Mouse (Mus musculus) CH12.LX (cell line): ENCODE results near the gene Nhsl2. TPM values are rescaled to one million over a fixed set of nuclear protein-coding genes. Genes with fewer than 3 reads are reported as not detected.

ENCODE experiments used
- DNase-seq: peaks from one replicate; pipeline ENCODE4 v3.0.0-alpha.2; 2013; ENCODE audit errors: extremely low read depth
- H3K27ac ChIP-seq: 2 replicates; pipeline ENCODE4 v1.5.1; 2012; ENCODE audit warnings: low read depth, mild to moderate bottlenecking, control low read depth, moderate library complexity; ENCODE audit not compliant: insufficient read depth
- H3K27me3 ChIP-seq: replicated peaks from 2 replicates; pipeline ENCODE3; 2012; ENCODE audit warnings: inconsistent platforms
- H3K36me3 ChIP-seq, 2 experiments: replicated peaks in 1 of 2; 2 replicates each; pipeline versions ENCODE3 to v1.6.1; 2012; ENCODE audit warnings: inconsistent platforms in 1 of 2, low read length in 1 of 2, mild to moderate bottlenecking in 1 of 2, mixed read lengths in 1 of 2, moderate library complexity in 1 of 2; ENCODE audit not compliant: control insufficient read depth in 1 of 2, insufficient read depth in 1 of 2
- H3K4me1 ChIP-seq, 2 experiments: 2 replicates each; pipeline ENCODE4 v1.6.1; 2012; ENCODE audit warnings: inconsistent platforms in 1 of 2, moderate library complexity in 1 of 2; ENCODE audit not compliant: insufficient read depth in 2 of 2, control insufficient read depth in 1 of 2
- H3K4me2 ChIP-seq: 2 replicates; pipeline ENCODE4 v1.6.1; 2012; ENCODE audit warnings: low read depth, mild to moderate bottlenecking, control low read depth; ENCODE audit not compliant: poor library complexity, insufficient read depth, severe bottlenecking
- H3K4me3 ChIP-seq, 3 experiments: fragments of 150-350 bp in 1 of 3; sonication (generic) in 1 of 3; replicated peaks in 1 of 3; 2 replicates each; pipeline versions ENCODE3 to v1.5.1; 2011 to 2012; ENCODE audit warnings: low read depth in 2 of 3, low read length in 2 of 3, mild to moderate bottlenecking in 2 of 3, moderate library complexity in 2 of 3, control low read depth in 1 of 3, improper control_type of control experiment in 1 of 3, inconsistent platforms in 1 of 3, mixed read lengths in 1 of 3; ENCODE audit not compliant: poor library complexity in 1 of 3
- H3K79me2 ChIP-seq: replicated peaks from 2 replicates; pipeline ENCODE4 v1.6.1; 2012; ENCODE audit warnings: mild to moderate bottlenecking, moderate library complexity; ENCODE audit not compliant: control insufficient read depth, poor library complexity, insufficient read depth, severe bottlenecking; ENCODE audit errors: extremely low read depth
- H3K9ac ChIP-seq: 2 replicates; pipeline ENCODE4 v1.6.1; 2012; ENCODE audit warnings: low read depth, mild to moderate bottlenecking, control low read depth, moderate library complexity; ENCODE audit not compliant: insufficient read depth
- H3K9me3 ChIP-seq: replicated peaks from 2 replicates; pipeline ENCODE3; 2012; ENCODE audit warnings: low read length, inconsistent platforms, mixed read lengths
- CTCF ChIP-seq, 2 experiments: IDR thresholded peaks in 1 of 2; conservative IDR thresholded peaks in 1 of 2; 2 replicates each; pipeline ENCODE4 v1.5.1; 2011 to 2012; ENCODE audit warnings: low read depth in 2 of 2, low read length in 2 of 2, improper control_type of control experiment in 1 of 2, inconsistent platforms in 1 of 2, mild to moderate bottlenecking in 1 of 2, moderate library complexity in 1 of 2
- E2F4 ChIP-seq: IDR thresholded peaks from 2 replicates; pipeline ENCODE4 v1.6.1; 2011; ENCODE audit warnings: low read depth, low read length, improper control_type of control experiment; ENCODE audit not compliant: insufficient replicate concordance
- EP300 ChIP-seq: IDR thresholded peaks from 2 replicates; pipeline ENCODE4 v1.6.1; 2011; ENCODE audit warnings: low read length, improper control_type of control experiment
- IRF4 ChIP-seq: IDR thresholded peaks from 2 replicates; pipeline ENCODE4 v1.6.1; 2014; ENCODE audit warnings: low read depth, mild to moderate bottlenecking, inconsistent platforms, low read length, improper control_type of control experiment
- JUND ChIP-seq: conservative IDR thresholded peaks from 2 replicates; pipeline ENCODE4 v1.6.1; 2011; ENCODE audit warnings: low read depth, low read length, improper control_type of control experiment
- KAT2A ChIP-seq: IDR thresholded peaks from 2 replicates; pipeline ENCODE4 v1.6.1; 2012; ENCODE audit warnings: low read length, improper control_type of control experiment, inconsistent platforms; ENCODE audit not compliant: insufficient replicate concordance
- MAFK ChIP-seq: IDR thresholded peaks from 2 replicates; pipeline ENCODE4 v1.6.1; 2011; ENCODE audit warnings: low read length, improper control_type of control experiment; ENCODE audit not compliant: insufficient replicate concordance
- MEF2A ChIP-seq: IDR thresholded peaks from 2 replicates; pipeline ENCODE4 v1.6.1; 2014; ENCODE audit warnings: low read depth, mild to moderate bottlenecking, inconsistent platforms, low read length, improper control_type of control experiment, borderline replicate concordance
- MXI1 ChIP-seq: IDR thresholded peaks from 2 replicates; pipeline ENCODE4 v1.6.1; 2011; ENCODE audit warnings: mild to moderate bottlenecking, low read depth, low read length, improper control_type of control experiment
- MYC ChIP-seq: IDR thresholded peaks from 2 replicates; pipeline ENCODE4 v1.6.1; 2011; ENCODE audit warnings: low read depth, mild to moderate bottlenecking, improper control_type of control experiment, low read length
- NELFE ChIP-seq: IDR thresholded peaks from 2 replicates; pipeline ENCODE4 v1.6.1; 2011; ENCODE audit warnings: low read depth, low read length, improper control_type of control experiment
- NRF1 ChIP-seq: IDR thresholded peaks from 2 replicates; pipeline ENCODE4 v1.6.1; 2014; ENCODE audit warnings: low read depth, mild to moderate bottlenecking, inconsistent platforms, low read length, improper control_type of control experiment, moderate library complexity
- PAX5 ChIP-seq: IDR thresholded peaks from 2 replicates; pipeline ENCODE4 v1.6.1; 2012; ENCODE audit warnings: low read length, inconsistent platforms, mixed read lengths
- POLR2A ChIP-seq: IDR thresholded peaks from 2 replicates; pipeline ENCODE4 v1.6.1; 2011; ENCODE audit warnings: low read depth, mild to moderate bottlenecking, improper control_type of control experiment, low read length
- RAD21 ChIP-seq: IDR thresholded peaks from 2 replicates; pipeline ENCODE4 v1.6.1; 2011; ENCODE audit warnings: low read depth, mild to moderate bottlenecking, low read length, improper control_type of control experiment, moderate library complexity
- RCOR1 ChIP-seq: conservative IDR thresholded peaks from 2 replicates; pipeline ENCODE4 v1.6.1; 2012; ENCODE audit warnings: low read depth, mild to moderate bottlenecking, inconsistent platforms, low read length, improper control_type of control experiment
- SIN3A ChIP-seq: IDR thresholded peaks from 2 replicates; pipeline ENCODE4 v1.6.1; 2012; ENCODE audit warnings: low read length, improper control_type of control experiment, inconsistent platforms
- SMC3 ChIP-seq: IDR thresholded peaks from 2 replicates; pipeline ENCODE4 v1.6.1; 2011; ENCODE audit warnings: low read depth, low read length, improper control_type of control experiment
- TCF12 ChIP-seq: IDR thresholded peaks from 2 replicates; pipeline ENCODE4 v1.6.1; 2014; ENCODE audit warnings: low read depth, mild to moderate bottlenecking, inconsistent platforms, low read length, improper control_type of control experiment
- USF1 ChIP-seq: IDR thresholded peaks from 2 replicates; pipeline ENCODE4 v1.6.1; 2014; ENCODE audit warnings: low read depth, mild to moderate bottlenecking, inconsistent platforms, low read length, improper control_type of control experiment
- USF2 ChIP-seq: conservative IDR thresholded peaks from 2 replicates; pipeline ENCODE4 v1.6.1; 2011; ENCODE audit warnings: low read depth, low read length, improper control_type of control experiment
- ZKSCAN1 ChIP-seq: IDR thresholded peaks from 2 replicates; pipeline ENCODE4 v1.6.1; 2012; ENCODE audit warnings: low read depth, inconsistent platforms, low read length, improper control_type of control experiment, borderline replicate concordance
- ZMIZ1 ChIP-seq: IDR thresholded peaks from 2 replicates; pipeline ENCODE4 v1.6.1; 2012; ENCODE audit warnings: low read depth, mild to moderate bottlenecking, inconsistent platforms, low read length, improper control_type of control experiment
- ZNF384 ChIP-seq: IDR thresholded peaks from 2 replicates; pipeline ENCODE4 v1.6.1; 2012; ENCODE audit warnings: low read depth, low read length, improper control_type of control experiment, inconsistent platforms
- dilution Hi-C: fragments of 300-500 bp; cut with MboI; formaldehyde crosslinking; loops from 2 replicates; pipeline ENCODE4 v1.14.3; 2020; ENCODE audit warnings: low sequenced_read_pairs; ENCODE audit not compliant: extremely low pct_unique_long_range_greater_than_20kb, extremely low pct_ligation_motif_present
- in situ Hi-C: fragments of 300-500 bp; cut with MboI; formaldehyde crosslinking; loops from 3 replicates; pipeline ENCODE4 v1.14.3; 2019; ENCODE audit warnings: low sequenced_read_pairs, low pct_ligation_motif_present, low pct_unique_long_range_greater_than_20kb, mixed read lengths
- polyA plus RNA-seq: library from polyadenylated mRNA; unstranded; fragments of >175 nt; gene quantifications from 2 replicates; pipeline ENCODE4 v1.2.1, GENCODE M21; 2012; ENCODE audit warnings: low read depth; ENCODE audit not compliant: insufficient read length
- total RNA-seq, 2 experiments: library from RNA; depleted of rRNA; stranded (reverse); fragments of 300-350 nt in 1 of 2; fragments of >200 nt in 1 of 2; gene quantifications; 2 replicates each; pipeline ENCODE4 v1.2.3; 2012 to 2014

Nhsl2 gene
- total and polyA plus RNA-seq, 3 experiments: 0.10 to 0.17 TPM; not detected in 1

DNA sequence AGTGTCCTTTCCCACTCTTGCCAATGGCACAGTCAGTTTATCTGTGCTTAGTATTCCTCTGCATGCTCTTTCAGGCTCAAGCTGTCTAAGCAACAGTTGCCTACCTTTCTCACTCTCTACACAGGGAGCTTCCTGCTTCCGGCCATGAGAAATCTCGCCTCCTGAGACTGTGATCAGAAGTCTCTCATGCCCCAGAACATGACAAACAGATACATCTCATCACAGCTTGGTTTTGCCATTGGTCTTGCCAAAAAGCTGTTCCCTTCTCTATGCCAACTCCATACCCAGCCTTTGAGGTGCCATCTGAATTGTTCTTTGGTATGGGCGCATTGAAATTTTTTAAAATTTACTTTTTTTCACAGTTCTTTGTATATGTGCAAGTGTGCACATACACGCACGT, 90.3 kb downstream of the Nhsl2 start:
- no peak overlapping the region for H3K9ac ChIP-seq
- H3K79me2 ChIP-seq: no peaks in the 10 kb centered on the region
- peaks cover 0 to 11% of the 10 kb centered on the region in 2 experiments; a peak in 2 of 4 replicates for H3K4me1 ChIP-seq
- H3K4me2 ChIP-seq: no peak overlapping the region
- H3K27me3 ChIP-seq: no peaks in the 10 kb centered on the region
- DNase-seq: no peak
- dilution Hi-C loops: no loop called here
- no peaks in the 10 kb centered on the region for H3K9me3 ChIP-seq
- no peaks in the 10 kb centered on the region for H3K36me3 ChIP-seq
- H3K4me3 ChIP-seq: no peak overlapping the region
- TF ChIP-seq MYC (no peak), CTCF (conservative IDR thresholded peaks at IDR 0.05 in 1 of 2, IDR thresholded peaks at IDR 0.05 in 1 of 2; ENCODE audit: low read depth in 2 of 2, low read length in 2 of 2) (no peak), MEF2A (no peak), ZKSCAN1 (no peak), IRF4 (no peak), NRF1 (no peak), USF2 (no peak), NELFE (no peak), PAX5 (no peak), USF1 (no peak), POLR2A (no peak), SIN3A (no peak), E2F4 (no peak), RCOR1 (no peak), JUND (no peak), TCF12 (no peak)
- TF ChIP-seq, all 38 proteins: peak for 0
- no peak overlapping the region for H3K27ac ChIP-seq
- in situ Hi-C loops: no loop called here

DNA sequence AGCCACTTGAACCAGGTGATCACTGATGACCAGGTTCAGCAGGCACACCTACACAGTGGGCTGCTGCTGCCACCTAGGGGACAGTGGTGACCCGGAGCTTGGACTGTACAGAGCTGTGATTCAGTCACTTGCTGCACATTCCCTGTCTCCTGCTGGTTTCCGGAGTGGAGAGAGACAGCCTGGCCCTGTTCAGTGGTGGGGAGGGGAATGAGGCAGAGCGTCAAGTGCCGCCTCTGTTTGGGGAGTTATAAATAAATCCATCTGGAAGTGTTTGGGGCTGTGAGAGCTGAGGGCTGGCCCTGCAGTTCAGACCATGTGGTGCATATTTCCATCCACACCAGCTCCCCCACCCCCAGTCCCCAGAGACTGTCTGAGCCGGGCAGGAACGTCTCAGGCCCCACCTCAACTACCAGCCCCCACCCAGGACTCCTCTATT, 93.3 kb downstream of the Nhsl2 start:
- H3K4me2 ChIP-seq: no peak overlapping the region
- no peaks in the 10 kb centered on the region for H3K27me3 ChIP-seq
- no peak overlapping the region for H3K9ac ChIP-seq
- dilution Hi-C loops: no loop called here
- H3K4me3 ChIP-seq: no peak overlapping the region
- no peaks in the 10 kb centered on the region for H3K79me2 ChIP-seq
- no peaks in the 10 kb centered on the region for H3K9me3 ChIP-seq
- DNase-seq: peak; percentile 43
- peak; percentile 64 for TF ChIP-seq RAD21
- no peak for TF ChIP-seq MAFK
- TF ChIP-seq EP300: no peak
- TF ChIP-seq ZMIZ1: no peak
- TF ChIP-seq ZKSCAN1: no peak
- peak; percentile 26; the same call in 1 of the 2 replicates for TF ChIP-seq SMC3
- TF ChIP-seq ZNF384: no peak
- peak in 1 of 2 experiments; percentile 67; a peak in 3 of 4 replicates for TF ChIP-seq CTCF (conservative IDR thresholded peaks at IDR 0.05 in 1 of 2, IDR thresholded peaks at IDR 0.05 in 1 of 2; ENCODE audit: low read depth in 2 of 2, low read length in 2 of 2)
- no peak for TF ChIP-seq KAT2A
- TF ChIP-seq MXI1: no peak
- in situ Hi-C loops: no loop called here
- H3K36me3 ChIP-seq: no peaks in the 10 kb centered on the region
- no peak overlapping the region for H3K27ac ChIP-seq
- peaks cover 0 to 11% of the 10 kb centered on the region in 2 experiments; a peak in 2 of 4 replicates for H3K4me1 ChIP-seq
